Mouse (Mus musculus) heart, postnatal 0 days (tissue): ENCODE measurements at regions not wholly inside any gene's neighbourhood (a gene's known extent, or its start where the extent isn't known, plus 50 kb on each side); places are given as distances from the start of the nearest gene placed in this dataset.
A peak's percentile ranks its signal among the peaks of the same experiment; 100 is the strongest.

Experiments
- ATAC-seq: fragments of 200-750 bp; cut with Nextera tagmentation; 2 replicates; pipeline ENCODE4 v1.8.0; 2017; ENCODE audit warnings: low read depth, moderate number of reproducible peaks, moderate library complexity; ENCODE audit not compliant: insufficient read depth
- DNase-seq: peaks from one replicate; pipeline ENCODE4 v3.0.0-alpha.2; 2016; ENCODE audit warnings: low spot score
- H3K27ac ChIP-seq: fragments of 300-500 bp; sonication (generic); 2 replicates; pipeline ENCODE4 v1.5.1; 2014; ENCODE audit warnings: low read depth, mild to moderate bottlenecking
- H3K27me3 ChIP-seq: fragments of 300-500 bp; sonication (generic); 2 replicates; pipeline ENCODE4 v1.6.1; 2014; ENCODE audit warnings: low read length, mixed read lengths; ENCODE audit not compliant: control insufficient read depth, insufficient read depth
- H3K36me3 ChIP-seq: fragments of 300-500 bp; sonication (generic); replicated peaks from 2 replicates; pipeline ENCODE4 v1.6.1; 2014; ENCODE audit warnings: low read length, mixed read lengths; ENCODE audit not compliant: control insufficient read depth, insufficient read depth
- H3K4me1 ChIP-seq: fragments of 300-500 bp; sonication (generic); 2 replicates; pipeline ENCODE4 v1.6.1; 2014; ENCODE audit warnings: antibody characterized with exemption; ENCODE audit not compliant: control insufficient read depth, insufficient read depth
- H3K4me2 ChIP-seq: fragments of 300-500 bp; sonication (generic); 2 replicates; pipeline ENCODE4 v1.6.1; 2014; ENCODE audit warnings: low read depth, mild to moderate bottlenecking, low read length, moderate library complexity
- H3K4me3 ChIP-seq: fragments of 300-500 bp; sonication (generic); 2 replicates; pipeline ENCODE4 v1.5.1; 2014; ENCODE audit warnings: low read depth, low read length
- H3K9ac ChIP-seq: fragments of 300-500 bp; sonication (generic); replicated peaks from 2 replicates; pipeline ENCODE4 v1.6.1; 2014; ENCODE audit warnings: low read depth, low read length, mixed read lengths
- H3K9me3 ChIP-seq: fragments of 300-500 bp; sonication (generic); replicated peaks from 2 replicates; pipeline ENCODE4 v1.6.1; 2016; ENCODE audit warnings: low read length; ENCODE audit not compliant: control insufficient read depth
- CTCF ChIP-seq: IDR thresholded peaks from 2 replicates; pipeline ENCODE4 v1.5.1; 2016; ENCODE audit warnings: antibody characterized with exemption, control low read depth, low read depth
- EP300 ChIP-seq: IDR thresholded peaks from 2 replicates; pipeline ENCODE4 v1.6.1; 2016; ENCODE audit warnings: antibody characterized with exemption, low read depth
- WGBS: fragments of 180-500 bp; shearing (Covaris S2); extraction: QIAGEN DNeasy Blood & Tissue Kit; methylation state at CpG from one replicate; pipeline ENCODE4 v1.1.7; 2014; 5-methylcytosine and 5-hydroxymethylcytosine counted together

DNA sequence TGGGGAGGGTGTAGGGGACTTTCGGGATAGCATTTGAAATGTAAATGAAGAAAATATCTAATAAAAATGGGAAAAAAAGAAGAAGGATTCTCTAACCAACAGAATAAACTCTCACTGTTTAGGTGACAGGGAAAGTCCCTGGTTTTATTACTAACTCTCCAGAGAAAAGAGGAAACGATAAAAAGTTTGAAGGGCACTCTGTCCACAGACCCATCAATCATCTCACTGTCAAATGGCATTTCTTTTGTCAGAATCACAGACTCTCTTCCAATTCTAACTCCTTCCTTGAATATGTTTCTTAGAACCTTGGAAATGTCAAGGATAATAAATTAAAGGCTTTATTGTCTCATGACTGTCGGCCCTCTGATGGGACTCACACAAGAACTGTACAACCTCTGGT lies 275.3 kb upstream of the Rasgrp1 start:
- DNase-seq (no peak), ATAC-seq (no peak)
- WGBS = 87% methylated on average over 3 of the region's 3 CpGs
- no peaks in the 10 kb centered on the region for H3K4me1 ChIP-seq
- H3K27ac ChIP-seq = no peak overlapping the region
- no peak overlapping the region for H3K4me2 ChIP-seq
- TF ChIP-seq CTCF (no peak), EP300 (no peak)
- H3K36me3 ChIP-seq = no peaks in the 10 kb centered on the region
- H3K27me3 ChIP-seq = no peaks in the 10 kb centered on the region
- H3K9ac ChIP-seq = no peak overlapping the region
- no peak overlapping the region for H3K4me3 ChIP-seq
- no peaks in the 10 kb centered on the region for H3K9me3 ChIP-seq

DNA sequence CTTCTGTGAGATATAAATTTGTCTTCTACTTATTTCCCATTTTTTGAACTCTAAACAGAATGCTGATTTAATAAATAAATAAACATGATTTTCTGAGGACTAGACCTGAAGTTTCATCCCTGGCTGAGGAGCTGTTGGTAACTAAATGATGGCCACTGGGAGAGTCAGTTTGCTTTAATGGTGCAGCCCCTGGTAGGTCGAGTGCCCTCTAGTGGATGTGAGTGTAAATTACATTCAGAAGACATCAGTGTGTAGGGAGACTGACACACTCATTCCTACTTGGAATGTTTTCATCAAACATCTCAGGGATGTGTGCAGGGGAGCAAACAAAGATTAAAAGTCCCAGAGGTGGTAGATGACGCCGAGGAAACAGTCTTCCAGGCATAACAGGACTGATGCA lies 281.2 kb upstream of the Rasgrp1 start:
- TF ChIP-seq CTCF = peak; percentile 67
- no peak for TF ChIP-seq EP300
- Histone ChIP-seq H3K9me3 (no peaks in the 10 kb centered on the region), H3K4me1 (no peaks in the 10 kb centered on the region), H3K9ac (no peak overlapping the region), H3K27me3 (no peaks in the 10 kb centered on the region), H3K4me3 (no peak overlapping the region), H3K36me3 (no peaks in the 10 kb centered on the region), H3K4me2 (no peak overlapping the region), H3K27ac (no peak overlapping the region)
- ATAC-seq (no peak), DNase-seq (peak; percentile 24)
- 37% methylated on average over 3 of the region's 3 CpGs for WGBS

DNA sequence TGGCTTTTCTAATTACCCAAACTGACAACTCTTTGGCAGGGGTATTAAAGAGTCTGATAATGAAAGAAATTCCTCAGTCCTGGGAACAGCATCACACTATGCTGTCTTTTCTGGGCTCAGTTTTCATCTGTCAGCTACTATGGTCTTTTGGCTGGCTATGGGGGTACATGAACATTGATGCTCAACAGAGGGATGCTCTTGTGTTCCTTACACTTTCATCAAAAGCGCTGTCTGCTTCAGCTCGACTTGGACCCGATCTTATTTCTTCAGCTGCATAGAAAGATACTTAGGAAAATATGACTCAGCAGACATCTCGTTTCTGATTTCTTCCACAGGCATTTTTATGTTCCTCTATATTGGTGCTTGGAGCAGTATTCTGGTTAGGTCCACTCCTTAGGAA lies 292.1 kb upstream of the Rasgrp1 start:
- no peak overlapping the region for H3K9ac ChIP-seq
- no peak overlapping the region for H3K4me2 ChIP-seq
- H3K36me3 ChIP-seq = no peaks in the 10 kb centered on the region
- no peaks in the 10 kb centered on the region for H3K4me1 ChIP-seq
- no peaks in the 10 kb centered on the region for H3K9me3 ChIP-seq
- no peaks in the 10 kb centered on the region for H3K27me3 ChIP-seq
- no peak overlapping the region for H3K4me3 ChIP-seq
- 60% methylated on average over 4 of the region's 4 CpGs for WGBS
- no peak for TF ChIP-seq EP300
- TF ChIP-seq CTCF = no peak
- no peak for ATAC-seq
- DNase-seq = no peak
- H3K27ac ChIP-seq = no peak overlapping the region

DNA sequence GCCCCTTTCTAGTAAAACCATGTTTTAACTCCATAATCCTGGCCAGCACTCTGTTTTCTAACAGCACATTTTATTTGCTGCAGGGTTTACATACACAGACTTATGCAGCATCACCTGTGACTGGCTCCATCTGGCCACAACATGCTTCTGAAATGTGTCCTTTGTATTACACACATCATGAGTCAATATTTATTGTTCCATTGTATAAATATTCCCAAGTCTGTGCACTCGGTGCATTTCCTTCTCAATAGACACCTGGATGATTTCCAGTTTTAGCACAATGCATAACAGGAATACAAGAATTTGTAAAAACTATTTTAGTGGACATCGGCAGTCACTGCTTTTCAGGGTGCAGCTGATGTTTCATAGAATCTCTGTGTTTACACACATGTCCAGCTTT lies 294.6 kb upstream of the Rasgrp1 start:
- Histone ChIP-seq H3K27ac (no peak overlapping the region), H3K4me3 (no peak overlapping the region), H3K4me2 (no peak overlapping the region), H3K27me3 (no peaks in the 10 kb centered on the region), H3K9me3 (no peaks in the 10 kb centered on the region), H3K36me3 (no peaks in the 10 kb centered on the region), H3K9ac (no peak overlapping the region), H3K4me1 (no peaks in the 10 kb centered on the region)
- DNase-seq (no peak), ATAC-seq (no peak)
- TF ChIP-seq CTCF = no peak
- no peak for TF ChIP-seq EP300
- WGBS = 47% methylated on average over 2 of the region's 2 CpGs

DNA sequence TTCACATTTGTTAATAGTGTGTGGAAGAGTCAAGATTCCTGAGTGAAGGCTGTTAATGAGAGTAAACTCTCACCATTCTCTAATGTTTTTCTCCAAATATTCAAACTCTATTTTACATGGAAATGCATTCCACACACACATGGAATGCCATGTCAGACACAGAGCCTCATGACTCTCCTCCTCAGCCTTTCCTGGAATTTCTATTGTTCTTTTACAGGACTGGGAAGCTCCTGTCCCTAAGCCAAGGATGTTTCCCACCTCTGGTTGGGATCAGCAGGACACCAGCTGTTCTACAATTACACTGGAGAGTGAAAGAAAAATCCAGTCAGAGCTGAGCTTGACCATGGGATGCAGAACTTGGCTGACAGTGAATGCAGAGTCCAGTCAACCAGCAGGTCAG lies 309.3 kb upstream of the Rasgrp1 start:
- Histone ChIP-seq H3K4me2 (no peak overlapping the region), H3K36me3 (no peaks in the 10 kb centered on the region), H3K9ac (no peak overlapping the region), H3K27ac (no peak overlapping the region), H3K4me3 (no peak overlapping the region), H3K4me1 (0 out of 2 replicates have a peak, but pooled peaks cover 4% of the 10 kb centered on the region), H3K9me3 (no peaks in the 10 kb centered on the region), H3K27me3 (no peaks in the 10 kb centered on the region)
- TF ChIP-seq CTCF (no peak), EP300 (no peak)
- ATAC-seq (no peak), DNase-seq (peak; percentile 12)

DNA sequence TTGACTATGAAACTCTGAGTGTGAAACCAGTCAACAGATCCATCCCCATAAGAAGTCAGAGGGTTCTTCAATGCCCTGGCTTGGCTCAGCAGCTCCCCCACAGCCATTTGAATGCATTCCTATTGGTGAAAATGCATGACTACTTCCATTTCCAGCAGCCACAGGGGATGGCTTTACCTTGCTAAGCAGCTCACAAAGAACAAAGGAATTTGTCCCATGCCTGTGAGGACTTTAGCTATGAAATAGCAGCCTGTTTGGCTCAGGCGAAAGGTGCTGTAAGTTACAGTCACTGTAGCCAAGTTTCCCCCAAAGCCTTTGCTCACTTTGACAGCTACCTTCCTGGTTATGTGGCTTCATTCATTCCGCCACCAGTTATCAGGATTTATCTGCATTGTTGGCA lies 309.8 kb upstream of the Rasgrp1 start:
- 39% methylated on average over 2 of the region's 2 CpGs for WGBS
- H3K4me2 ChIP-seq = no peak overlapping the region

More for the DNA sequence above, 309.8 kb upstream of the Rasgrp1 start:
- Histone ChIP-seq H3K4me3 (no peak overlapping the region), H3K9ac (no peak overlapping the region), H3K27me3 (no peaks in the 10 kb centered on the region), H3K27ac (no peak overlapping the region), H3K4me1 (0 out of 2 replicates have a peak, but pooled peaks cover 4% of the 10 kb centered on the region), H3K36me3 (no peaks in the 10 kb centered on the region), H3K9me3 (no peaks in the 10 kb centered on the region)
- no peak for ATAC-seq
- TF ChIP-seq EP300 (no peak), CTCF (no peak)
- no peak for DNase-seq
